Mouse (Mus musculus) limb, embryonic 15.5 days (tissue): ENCODE data around the gene Prss40. TPM values are rescaled to one million over a fixed set of nuclear protein-coding genes. Genes with fewer than 3 reads are reported as not detected.
A peak's percentile ranks its signal among the peaks of the same experiment; 100 is the strongest.

Experiments
- ATAC-seq: fragments of 200-750 bp; cut with Nextera tagmentation; 2 replicates; pipeline ENCODE4 v1.8.0; 2017; ENCODE audit warnings: low read depth, moderate TSS enrichment; ENCODE audit not compliant: insufficient number of reproducible peaks, low FRiP score, low TSS enrichment
- H3K27ac ChIP-seq: fragments of 300-500 bp; sonication (generic); 2 replicates; pipeline ENCODE4 v1.5.1; 2015; ENCODE audit warnings: moderate library complexity, mild to moderate bottlenecking, inconsistent platforms
- H3K27me3 ChIP-seq: fragments of 300-500 bp; sonication (generic); 2 replicates; pipeline ENCODE4 v1.6.1; 2015; ENCODE audit warnings: inconsistent platforms
- H3K36me3 ChIP-seq: fragments of 300-500 bp; sonication (generic); 2 replicates; pipeline ENCODE4 v1.6.1; 2015; ENCODE audit warnings: inconsistent platforms
- H3K4me1 ChIP-seq: fragments of 300-500 bp; sonication (generic); 2 replicates; pipeline ENCODE4 v1.6.1; 2015; ENCODE audit warnings: inconsistent platforms
- H3K4me2 ChIP-seq: fragments of 300-500 bp; sonication (generic); 2 replicates; pipeline ENCODE4 v1.6.1; 2015; ENCODE audit warnings: mild to moderate bottlenecking, inconsistent platforms
- H3K4me3 ChIP-seq: fragments of 300-500 bp; sonication (generic); 2 replicates; pipeline ENCODE4 v1.5.1; 2015; ENCODE audit warnings: mild to moderate bottlenecking, inconsistent platforms
- H3K9ac ChIP-seq: fragments of 300-500 bp; sonication (generic); 2 replicates; pipeline ENCODE4 v1.6.1; 2015; ENCODE audit warnings: inconsistent platforms
- H3K9me3 ChIP-seq: fragments of 300-500 bp; sonication (generic); 2 replicates; pipeline ENCODE4 v1.6.1; 2016; ENCODE audit warnings: inconsistent platforms
- WGBS: fragments of 180-500 bp; shearing (Covaris S2); methylation state at CpG from one replicate; pipeline ENCODE4 v1.1.7; 2015; 5-methylcytosine and 5-hydroxymethylcytosine counted together
- polyA plus RNA-seq: library from polyadenylated mRNA; unstranded; fragments of >200 nt; fragmentation: Nextera tagmentation; extraction: Ambion mirVana; gene quantifications from 2 replicates; pipeline ENCODE4 v1.2.1, GENCODE M21; 2015

Prss40 gene
- 0.14 TPM in 1 of 2 replicates, not detected in the other for polyA plus RNA-seq

- WGBS, result 80% methylated on average over 15 of the region's 15 CpGs
- H3K4me3 ChIP-seq, result no peak within 1 kb of the TSS
- no peak for ATAC-seq
- no peak within 1 kb of the TSS for H3K9ac ChIP-seq
- no peaks in the 10 kb centered on the region for H3K9me3 ChIP-seq
- H3K4me1 ChIP-seq, result no peaks in the 10 kb centered on the region
- no peaks in the 10 kb centered on the region for H3K27me3 ChIP-seq
- H3K27ac ChIP-seq, result no peak within 1 kb of the TSS
- H3K36me3 ChIP-seq, result no peaks in the 10 kb centered on the region
- H3K4me2 ChIP-seq, result no peak within 1 kb of the TSS
Measured at GRCm38 (mm10) chr1:34560843-34561242, at the start of gene Prss40. Gene Prss40, minus strand, starts transcription at chr1:34560943.

- Histone ChIP-seq H3K9ac (no peak overlapping the region), H3K4me2 (no peak overlapping the region), H3K9me3 (no peaks in the 10 kb centered on the region), H3K27me3 (no peaks in the 10 kb centered on the region), H3K4me3 (no peak overlapping the region), H3K27ac (no peak overlapping the region), H3K4me1 (no peaks in the 10 kb centered on the region), H3K36me3 (no peaks in the 10 kb centered on the region)
- WGBS, result 23% methylated on average over 8 of the region's 8 CpGs
- no peak for ATAC-seq
Measured at GRCm38 (mm10) chr1:34602363-34602762, 41.6 kb upstream of the Prss40 start.

DNA sequence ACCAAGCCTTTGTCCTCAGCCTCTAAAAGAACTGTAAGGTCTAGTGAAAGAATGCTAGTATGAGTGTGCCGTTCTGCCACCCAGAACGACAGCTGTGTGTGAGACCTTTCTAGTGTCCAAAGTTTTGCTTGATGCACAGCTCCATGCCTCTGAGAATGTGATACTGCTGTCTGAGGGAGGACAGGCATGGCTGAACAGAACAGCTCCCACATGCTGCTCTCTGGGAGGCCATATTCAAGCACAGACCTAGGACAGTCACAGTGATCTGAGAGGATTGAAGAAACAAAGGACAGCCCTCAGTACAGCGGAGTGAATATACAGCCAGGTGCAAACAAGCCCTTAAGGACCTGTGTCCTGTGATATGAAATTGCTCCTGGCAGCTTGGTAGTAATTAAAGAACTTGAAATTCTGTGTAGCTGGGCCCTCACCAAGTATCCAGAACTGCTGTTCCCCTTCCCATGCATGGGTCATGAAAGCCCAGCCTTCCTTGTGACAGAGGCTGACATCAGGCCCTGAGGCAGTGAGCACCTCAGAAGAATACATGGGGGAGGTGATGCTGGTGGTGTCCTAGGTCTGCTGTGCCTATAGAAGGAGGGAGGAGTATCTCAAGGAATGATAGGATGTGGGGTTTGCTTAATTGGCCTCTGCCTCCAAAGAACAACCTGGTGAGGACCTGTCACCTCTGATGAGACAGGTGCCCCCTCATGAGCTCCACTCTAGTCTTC lies 40.7 kb upstream of the Prss40 start:
- no peaks in the 10 kb centered on the region for H3K4me1 ChIP-seq
- no peaks in the 10 kb centered on the region for H3K27me3 ChIP-seq
- H3K9ac ChIP-seq, result no peak overlapping the region
- 83% methylated on average over 3 of the region's 3 CpGs for WGBS
- no peak overlapping the region for H3K4me3 ChIP-seq
- H3K36me3 ChIP-seq, result no peaks in the 10 kb centered on the region
- no peaks in the 10 kb centered on the region for H3K9me3 ChIP-seq
- ATAC-seq, result no peak
- no peak overlapping the region for H3K27ac ChIP-seq
- no peak overlapping the region for H3K4me2 ChIP-seq

DNA sequence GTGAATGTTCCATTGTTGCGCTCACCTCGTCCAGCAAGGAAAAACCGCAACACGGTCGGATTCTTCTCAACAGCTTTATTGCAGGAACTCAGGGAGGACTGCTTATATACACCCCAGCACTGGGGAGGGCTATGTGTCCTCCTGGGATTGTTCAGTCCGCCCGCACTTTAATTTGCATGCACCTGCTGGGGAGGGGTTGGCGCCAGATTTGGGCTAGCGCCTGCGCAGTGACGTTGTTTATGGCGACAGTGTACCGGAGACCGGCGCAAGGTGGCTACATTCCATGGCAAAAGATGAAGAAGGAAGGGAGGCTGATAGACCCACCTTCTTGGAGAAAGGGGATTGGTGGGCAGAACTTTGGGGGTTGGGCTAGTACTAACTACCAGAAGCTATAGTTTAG lies 39.3 kb upstream of the Prss40 start:
- ATAC-seq, result no peak
- Histone ChIP-seq H3K9me3 (no peaks in the 10 kb centered on the region), H3K9ac (no peak overlapping the region), H3K27ac (no peak overlapping the region), H3K4me3 (no peak overlapping the region), H3K36me3 (no peaks in the 10 kb centered on the region), H3K27me3 (no peaks in the 10 kb centered on the region), H3K4me1 (no peaks in the 10 kb centered on the region), H3K4me2 (no peak overlapping the region)
- WGBS, result 66% methylated on average over 15 of the region's 15 CpGs

- Histone ChIP-seq H3K9ac (no peak overlapping the region), H3K27me3 (no peaks in the 10 kb centered on the region), H3K27ac (no peak overlapping the region), H3K4me1 (no peaks in the 10 kb centered on the region), H3K9me3 (no peaks in the 10 kb centered on the region), H3K4me3 (no peak overlapping the region), H3K36me3 (no peaks in the 10 kb centered on the region), H3K4me2 (no peak overlapping the region)
- 74% methylated on average over 22 of the region's 22 CpGs for WGBS
- no peak for ATAC-seq
Measured at GRCm38 (mm10) chr1:34587298-34588096, 26.8 kb upstream of the Prss40 start.

- Histone ChIP-seq H3K9me3 (no peaks in the 10 kb centered on the region), H3K9ac (no peak overlapping the region), H3K27me3 (peaks cover 10% of the 10 kb centered on the region), H3K4me2 (no peak overlapping the region), H3K4me1 (peaks cover 1% of the 10 kb centered on the region), H3K4me3 (no peak overlapping the region), H3K36me3 (no peaks in the 10 kb centered on the region), H3K27ac (no peak overlapping the region)
- 75% methylated on average over 4 of the region's 4 CpGs for WGBS
- ATAC-seq, result no peak
Measured at GRCm38 (mm10) chr1:34584736-34585135, 24.0 kb upstream of the Prss40 start.

- Histone ChIP-seq H3K9ac (no peak overlapping the region), H3K4me2 (no peak overlapping the region), H3K36me3 (no peaks in the 10 kb centered on the region), H3K4me1 (peaks cover 10% of the 10 kb centered on the region), H3K27me3 (peaks cover 19% of the 10 kb centered on the region), H3K9me3 (no peaks in the 10 kb centered on the region), H3K4me3 (no peak overlapping the region), H3K27ac (no peak overlapping the region)
- no peak for ATAC-seq
- 29% methylated on average over 4 of the region's 4 CpGs for WGBS
Measured at GRCm38 (mm10) chr1:34583821-34584263, 23.1 kb upstream of the Prss40 start.

GRCm38 (mm10) chr1:34582218-34582617 lies 21.5 kb upstream of the Prss40 start:
- H3K4me3 ChIP-seq, result no peak overlapping the region
- no peak overlapping the region for H3K27ac ChIP-seq
- no peaks in the 10 kb centered on the region for H3K9me3 ChIP-seq
- no peak overlapping the region for H3K4me2 ChIP-seq
- peaks cover 10% of the 10 kb centered on the region for H3K4me1 ChIP-seq
- no peak overlapping the region for H3K9ac ChIP-seq
- H3K27me3 ChIP-seq, result peaks cover 27% of the 10 kb centered on the region
- H3K36me3 ChIP-seq, result no peaks in the 10 kb centered on the region
- WGBS, result 54% methylated on average over 6 of the region's 6 CpGs
- no peak for ATAC-seq

DNA sequence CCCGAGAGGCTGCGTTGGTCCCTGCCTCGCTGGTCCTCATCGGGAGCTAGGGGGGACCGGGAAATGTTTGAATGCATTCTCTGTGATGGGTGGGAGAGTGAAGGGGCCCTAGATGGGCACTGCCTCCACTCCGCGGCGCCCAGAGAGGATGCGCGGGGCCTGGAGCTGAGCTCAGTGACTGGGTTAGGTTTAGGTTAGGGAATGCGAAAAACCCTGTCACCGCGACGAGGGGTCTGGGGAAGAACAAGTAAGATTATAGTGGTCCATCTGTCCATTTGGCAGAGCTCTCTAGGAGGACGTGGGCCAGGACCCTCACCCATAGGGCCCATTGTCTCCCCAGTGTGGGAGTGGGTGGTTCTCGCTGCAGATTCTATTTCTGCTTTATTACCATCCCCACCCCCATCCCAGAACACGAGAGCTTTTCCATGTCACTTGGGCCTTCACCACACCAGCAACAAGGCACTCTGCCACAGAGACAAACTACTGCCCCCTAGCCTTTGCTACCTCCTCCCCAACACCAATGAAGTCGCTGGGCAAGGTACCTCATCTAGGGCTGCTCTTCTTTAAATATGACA lies 19.1 kb upstream of the Prss40 start:
- Histone ChIP-seq H3K4me3 (peak overlapping the region; percentile 36), H3K4me1 (peaks cover 10% of the 10 kb centered on the region), H3K27me3 (peaks cover 30% of the 10 kb centered on the region), H3K9ac (no peak overlapping the region), H3K9me3 (no peaks in the 10 kb centered on the region), H3K4me2 (peak overlapping the region; percentile 75), H3K36me3 (no peaks in the 10 kb centered on the region), H3K27ac (no peak overlapping the region)
- peak; percentile 63 for ATAC-seq
- WGBS, result 2% methylated on average over 18 of the region's 18 CpGs

- WGBS, result under 1% methylated on average over 51 of the region's 53 CpGs
- no peaks in the 10 kb centered on the region for H3K36me3 ChIP-seq
- peak within 1 kb of the TSS; percentile 75 for H3K4me2 ChIP-seq
- ATAC-seq, result peak; percentile 74
- H3K4me3 ChIP-seq, result peak within 1 kb of the TSS; percentile 36
- H3K9me3 ChIP-seq, result no peaks in the 10 kb centered on the region
- H3K27me3 ChIP-seq, result peaks cover 30% of the 10 kb centered on the region
- no peak within 1 kb of the TSS for H3K9ac ChIP-seq
- H3K4me1 ChIP-seq, result peaks cover 10% of the 10 kb centered on the region
- no peak within 1 kb of the TSS for H3K27ac ChIP-seq
Measured at GRCm38 (mm10) chr1:34578851-34579781, 18.4 kb upstream of the Prss40 start, which contains the start of gene Amer3. Gene Amer3, plus strand, starts transcription at chr1:34579657.

DNA sequence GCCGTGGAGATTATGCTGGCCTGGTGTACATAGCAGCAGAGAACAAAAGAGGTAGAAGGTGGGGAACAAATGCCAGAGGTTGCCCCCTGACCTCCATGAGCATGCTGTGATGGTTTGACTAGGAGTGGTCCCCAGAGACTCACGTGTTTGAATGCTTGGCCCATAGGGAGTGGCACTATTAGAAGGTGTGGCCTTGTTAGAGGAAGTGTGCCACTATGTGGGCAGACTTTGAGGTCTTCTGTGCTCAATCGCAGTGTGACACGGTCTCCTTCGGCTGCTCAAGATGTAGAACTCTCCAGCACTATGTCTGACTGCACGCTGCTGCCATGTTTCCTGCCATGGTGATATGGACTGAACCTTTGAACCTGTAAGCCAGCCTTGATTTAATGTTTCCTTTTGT lies 12.5 kb upstream of the Prss40 start:
- H3K4me2 ChIP-seq, result no peak overlapping the region
- no peak overlapping the region for H3K4me3 ChIP-seq
- H3K9me3 ChIP-seq, result no peaks in the 10 kb centered on the region
- H3K36me3 ChIP-seq, result no peaks in the 10 kb centered on the region
- 88% methylated on average over 6 of the region's 6 CpGs for WGBS
- no peak overlapping the region for H3K27ac ChIP-seq
- peaks cover 6% of the 10 kb centered on the region for H3K27me3 ChIP-seq
- no peak overlapping the region for H3K9ac ChIP-seq
- no peaks in the 10 kb centered on the region for H3K4me1 ChIP-seq
- no peak for ATAC-seq
